Mouse (Mus musculus): ENCODE measurements around the gene Med12l.
"Not testable (repeated sequence)": the region's sequence is repeated elsewhere in the genome, so short reads cannot be mapped to it uniquely, and the experiment has no call there.

Med12l gene

DNA sequence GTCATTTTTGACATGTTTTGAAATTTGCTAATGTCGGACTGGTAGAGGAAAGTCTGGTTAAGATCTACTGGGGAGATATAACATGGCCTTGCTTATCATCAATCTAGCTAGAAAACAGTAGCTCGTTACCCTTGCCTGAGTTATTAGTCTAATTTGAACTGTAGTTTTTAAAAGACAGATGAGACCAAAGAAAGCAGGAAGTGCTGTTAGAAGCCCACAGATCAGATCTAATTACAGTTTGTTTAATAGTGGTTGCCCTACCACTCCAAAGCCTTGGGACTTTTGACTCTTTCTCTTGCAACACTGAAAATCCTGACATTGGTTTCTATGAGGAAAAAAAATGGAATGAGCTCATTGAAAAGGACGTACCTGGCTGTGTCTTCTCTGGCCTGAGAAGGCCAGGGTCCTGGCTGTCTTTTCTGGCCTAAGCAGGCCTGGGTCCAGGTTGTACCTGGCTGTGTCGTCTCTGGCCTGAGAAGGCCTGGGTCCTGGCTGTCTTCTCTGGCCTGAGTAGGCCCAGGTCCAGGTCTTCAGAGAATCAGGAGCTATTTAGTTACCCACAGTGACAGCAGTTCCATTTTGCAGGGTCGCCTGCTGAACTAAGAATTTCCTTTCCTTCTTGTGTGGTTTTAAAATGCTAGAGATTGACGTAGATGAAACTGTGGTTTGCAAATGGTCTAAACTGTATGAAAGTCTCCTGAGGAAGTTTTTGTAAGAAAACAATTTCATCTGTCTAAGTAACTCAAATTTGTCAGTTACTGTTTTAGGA, 95.8 kb downstream of the Med12l start, which contains the start of gene Gpr171:
Gene Gpr171, minus strand, starts transcription at position 604 of the 769 bp plus-strand sequence.
- DNase-seq (ENCODE audit: low read depth): no peak

DNA sequence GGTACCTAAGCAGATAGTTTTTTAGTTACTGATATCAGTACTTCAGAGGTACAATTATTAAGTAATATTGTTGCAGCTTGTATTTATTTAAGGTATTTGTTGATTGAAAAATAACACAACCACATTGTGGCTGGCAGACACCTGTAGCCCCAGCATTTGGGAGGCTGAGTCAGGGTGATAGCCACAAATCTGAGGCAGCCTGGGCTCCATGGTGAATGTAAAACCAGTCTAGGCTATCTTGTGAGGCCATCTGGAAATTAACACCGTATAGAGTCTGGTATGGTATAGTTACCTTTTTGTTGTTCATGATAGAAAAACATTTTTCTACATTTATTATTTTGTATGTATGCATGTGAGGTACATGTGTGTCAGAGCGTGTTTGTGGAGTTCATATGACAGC, 96.5 kb downstream of the Med12l start:
- no peak for DNase-seq (ENCODE audit: low read depth)

DNA sequence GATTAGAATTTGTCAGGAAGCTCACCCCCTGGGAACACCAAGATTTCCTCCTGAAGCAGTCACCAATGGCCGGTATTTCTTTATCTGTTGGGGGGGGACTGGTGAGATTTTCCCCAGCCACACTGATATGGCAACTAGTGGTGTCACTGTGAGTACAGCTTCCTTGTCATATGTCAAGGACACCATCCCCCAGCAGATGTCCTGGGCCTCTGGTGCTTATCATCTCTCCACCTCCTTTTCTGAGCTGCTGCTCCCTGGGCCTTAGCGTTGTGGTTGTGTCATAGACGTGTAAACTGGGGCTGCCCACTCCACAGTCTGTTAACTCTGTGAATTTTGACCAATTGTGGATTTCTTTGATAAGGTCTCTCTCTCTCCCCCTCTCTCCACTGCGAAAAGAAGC, 98.8 kb downstream of the Med12l start:
- DNase-seq (ENCODE audit: low read depth): no peak

DNA sequence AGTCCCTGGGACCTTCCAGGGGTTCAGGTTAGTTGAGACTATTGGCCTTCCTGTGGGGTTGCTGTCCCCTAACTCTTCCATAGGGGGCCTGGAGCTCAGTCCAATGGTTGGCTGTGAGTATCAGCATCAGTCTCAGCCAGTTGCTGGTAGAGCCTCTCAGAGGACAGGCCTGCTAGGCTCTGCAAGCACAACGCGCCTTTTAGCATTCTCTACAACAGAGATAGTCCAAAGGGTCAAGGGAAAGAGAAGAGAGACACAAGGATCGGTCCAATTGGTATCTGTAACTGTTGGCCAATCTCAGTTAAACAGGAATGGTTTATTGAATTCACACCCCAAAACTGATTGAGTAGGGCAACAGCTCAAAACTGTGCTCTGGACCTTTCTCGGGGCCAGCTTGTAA, 101.8 kb downstream of the Med12l start:
- no peak for DNase-seq (ENCODE audit: low read depth)

DNA sequence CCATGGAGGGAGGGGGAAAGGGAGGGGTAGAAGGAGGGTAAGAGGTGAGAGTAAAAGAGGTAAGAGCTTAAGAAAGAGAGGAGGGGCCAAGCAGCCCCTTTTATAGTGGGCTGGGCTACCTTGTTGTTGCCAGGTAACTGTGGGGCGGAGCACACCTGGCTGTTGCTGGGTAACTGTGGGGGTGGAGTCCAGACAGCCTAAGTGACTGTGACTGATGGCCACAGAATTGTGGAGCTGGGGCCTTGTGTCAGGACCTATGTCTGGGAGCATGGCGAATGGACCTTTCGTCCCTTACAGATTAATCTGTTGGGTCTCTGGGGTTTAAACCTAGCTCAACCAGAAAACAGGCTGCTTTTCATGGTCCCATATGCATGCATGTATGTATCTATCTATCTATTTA, 104.2 kb downstream of the Med12l start:
- not testable (repeated sequence) for DNase-seq (ENCODE audit: low read depth)

DNA sequence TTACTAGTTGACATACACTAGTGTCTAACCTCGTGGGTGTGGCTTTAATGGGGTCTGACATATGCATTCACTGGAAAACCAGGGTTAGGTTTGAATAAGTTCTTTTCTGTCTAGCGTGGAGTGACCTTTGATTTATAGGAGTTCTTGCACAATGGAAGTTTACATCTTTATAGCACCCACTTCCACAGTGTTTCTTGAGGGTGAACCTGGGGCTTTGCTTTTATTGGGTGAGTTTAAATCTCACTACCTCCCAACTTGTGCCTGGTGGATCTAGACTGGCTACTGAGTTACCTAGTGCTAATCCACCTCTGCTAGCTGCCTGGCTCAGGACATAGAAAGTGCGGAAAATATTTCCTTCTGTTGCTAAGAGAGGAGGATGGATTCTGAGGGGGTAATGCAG, 106.3 kb downstream of the Med12l start:
- DNase-seq (ENCODE audit: low read depth): no peak

DNA sequence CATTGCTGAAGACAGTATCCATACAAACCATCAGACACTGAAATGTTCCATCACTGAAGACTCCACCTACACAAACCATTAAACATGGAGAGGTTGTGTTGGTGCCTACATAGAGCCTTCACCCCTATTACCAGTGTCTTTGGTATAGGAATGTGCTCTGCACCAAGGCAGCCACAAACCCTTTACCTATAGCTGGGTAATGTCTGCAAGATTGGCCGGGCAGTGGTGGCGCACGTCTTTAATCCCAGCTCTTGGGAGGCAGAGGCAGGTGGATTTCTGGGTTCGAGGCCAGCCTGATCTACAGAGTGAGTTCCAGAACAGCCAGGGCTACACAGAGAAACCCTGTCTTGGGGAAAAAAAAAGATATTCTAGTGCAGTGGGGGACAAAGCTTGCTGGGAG, 107.7 kb downstream of the Med12l start:
- DNase-seq (ENCODE audit: low read depth): not testable (repeated sequence)

DNA sequence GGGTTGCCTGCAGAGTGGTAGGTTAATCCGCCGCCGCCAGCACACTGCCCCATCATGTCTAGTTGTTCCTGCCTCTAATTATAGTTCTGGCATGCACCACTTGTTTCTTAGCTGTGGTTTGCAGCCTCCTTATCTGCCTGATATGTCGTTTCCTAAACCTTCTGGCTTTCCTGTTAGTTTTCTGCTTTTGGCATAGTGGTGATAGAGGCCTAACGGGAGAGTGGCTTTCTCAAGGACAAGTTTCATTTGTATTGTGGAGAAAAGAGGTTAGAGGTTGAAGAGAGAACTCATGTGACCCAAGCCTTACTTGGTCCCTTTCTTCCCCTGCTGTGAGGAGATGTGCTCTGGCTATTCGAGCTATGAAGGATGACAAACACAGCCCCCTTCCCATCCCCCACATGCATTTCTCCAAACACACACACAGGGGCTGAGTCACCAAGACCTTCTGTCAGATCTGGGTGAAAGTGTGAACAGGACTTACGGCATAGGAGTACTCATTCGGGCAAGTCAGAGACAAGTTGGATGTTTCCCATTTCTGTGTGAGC, 108.4 kb downstream of the Med12l start:
- DNase-seq (ENCODE audit: low read depth): peak; percentile 66

DNA sequence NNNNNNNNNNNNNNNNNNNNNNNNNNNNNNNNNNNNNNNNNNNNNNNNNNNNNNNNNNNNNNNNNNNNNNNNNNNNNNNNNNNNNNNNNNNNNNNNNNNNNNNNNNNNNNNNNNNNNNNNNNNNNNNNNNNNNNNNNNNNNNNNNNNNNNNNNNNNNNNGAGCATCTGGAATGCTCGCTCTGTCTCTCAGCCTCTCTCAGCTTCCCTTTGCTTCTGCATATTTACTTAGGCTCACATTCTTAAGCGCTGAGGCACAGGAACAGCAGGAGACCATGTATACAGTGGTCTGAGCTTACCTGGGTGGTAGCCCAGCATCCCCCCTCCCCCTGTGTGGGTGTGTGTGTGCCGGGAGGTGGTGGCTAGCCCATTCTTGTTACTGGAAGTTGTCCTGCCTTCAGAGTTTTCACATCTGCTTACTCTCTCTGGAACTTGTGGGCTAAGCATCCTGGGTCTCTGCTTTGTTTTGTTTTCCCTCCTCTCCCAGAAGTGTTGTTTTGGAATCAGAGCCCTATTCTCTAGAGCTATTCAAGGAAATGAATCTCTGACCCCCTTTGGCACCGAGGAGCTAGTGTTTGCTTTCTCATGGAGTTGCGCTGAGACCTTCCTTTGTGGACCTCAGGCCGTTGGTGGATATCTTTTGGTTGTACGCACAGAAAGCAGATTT, 115.6 kb downstream of the Med12l start:
- no peak for DNase-seq (ENCODE audit: low read depth)

DNA sequence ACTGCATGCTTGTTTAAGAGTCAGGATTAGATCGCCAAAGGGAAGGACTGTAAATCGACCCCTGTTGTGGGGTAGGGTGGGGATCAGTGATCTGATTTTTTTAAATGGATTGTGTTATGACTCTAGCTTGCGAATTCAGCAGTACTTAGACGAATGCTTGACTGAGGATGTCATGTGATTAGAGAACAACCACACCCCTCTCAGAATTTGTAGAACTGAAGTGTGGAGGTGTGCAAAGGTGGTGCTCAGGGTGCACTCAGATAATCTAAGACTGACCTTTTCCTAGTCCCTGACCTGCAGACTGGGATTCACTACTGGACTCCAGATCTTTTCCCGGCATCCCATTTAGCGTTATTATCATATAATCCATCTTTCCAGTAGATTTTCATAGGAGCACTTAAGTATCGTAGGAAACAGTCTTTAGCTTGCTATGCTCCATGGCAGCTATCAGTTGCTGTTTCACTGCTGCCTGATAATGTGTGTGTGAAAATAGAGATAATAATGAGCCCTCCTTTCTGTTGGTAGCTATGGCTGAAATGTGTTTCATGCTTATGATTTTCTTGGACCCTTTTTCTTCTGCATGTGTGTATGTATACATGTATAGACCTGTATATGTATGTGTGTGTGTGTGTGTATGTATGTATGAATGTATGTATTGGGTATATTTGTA, 116.3 kb downstream of the Med12l start:
- DNase-seq (ENCODE audit: low read depth): no peak

DNA sequence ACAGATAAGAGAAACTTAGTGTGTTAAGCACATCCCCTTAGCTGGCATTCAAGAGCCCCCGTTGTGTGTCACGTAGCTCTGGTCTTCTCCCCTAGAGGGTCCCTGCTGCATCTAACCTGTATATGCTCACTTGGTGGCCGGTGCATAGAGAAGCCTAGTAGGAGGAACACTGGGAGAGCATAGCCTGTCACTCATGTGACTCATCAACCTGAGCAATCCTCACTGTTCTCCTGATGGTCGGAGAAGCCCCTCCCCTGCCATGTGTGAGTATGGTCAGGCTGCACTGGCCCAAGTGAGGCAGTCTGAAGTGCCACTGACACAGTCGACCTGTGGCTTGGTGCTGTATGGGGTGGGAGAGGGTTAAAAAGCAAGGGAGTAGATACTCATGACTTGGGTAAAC, 119.4 kb downstream of the Med12l start:
- no peak for DNase-seq (ENCODE audit: low read depth)

DNA sequence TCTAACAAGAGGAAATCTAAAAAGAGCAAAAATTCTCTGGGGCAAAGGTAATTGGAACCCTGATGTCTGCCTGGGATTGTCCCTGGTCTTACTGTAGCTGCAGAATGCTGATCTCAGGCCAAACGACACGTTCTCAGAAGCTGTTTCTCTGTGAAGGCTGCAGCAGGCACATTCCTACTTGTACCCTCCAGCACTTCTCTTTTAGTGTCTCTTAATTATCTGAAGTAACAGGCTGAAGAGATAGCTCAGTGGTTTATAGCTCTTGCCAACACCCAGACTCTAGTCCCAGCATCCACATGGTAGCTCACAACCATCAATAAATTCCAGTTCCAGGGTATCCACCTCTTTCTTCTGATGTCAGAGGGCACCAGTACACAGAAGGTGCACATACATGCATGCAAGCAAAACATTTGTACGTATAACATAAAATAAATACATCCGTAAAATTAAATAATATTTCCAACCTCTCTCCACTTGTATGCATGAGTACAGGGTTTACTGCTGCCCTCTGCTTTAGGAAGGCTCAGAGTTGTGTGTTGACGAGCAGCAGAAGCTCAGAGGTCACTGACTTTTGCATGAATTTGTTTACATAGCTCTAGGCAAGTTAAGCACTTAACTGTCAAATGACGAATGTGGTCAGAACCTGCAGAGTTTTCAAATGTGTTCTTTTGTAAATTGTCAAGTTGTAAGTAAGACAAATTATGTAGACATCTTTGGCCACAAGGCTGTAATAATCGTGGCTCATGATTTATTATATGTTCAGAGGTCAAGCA, 120.3 kb downstream of the Med12l start:
- DNase-seq (ENCODE audit: low read depth): no peak

DNA sequence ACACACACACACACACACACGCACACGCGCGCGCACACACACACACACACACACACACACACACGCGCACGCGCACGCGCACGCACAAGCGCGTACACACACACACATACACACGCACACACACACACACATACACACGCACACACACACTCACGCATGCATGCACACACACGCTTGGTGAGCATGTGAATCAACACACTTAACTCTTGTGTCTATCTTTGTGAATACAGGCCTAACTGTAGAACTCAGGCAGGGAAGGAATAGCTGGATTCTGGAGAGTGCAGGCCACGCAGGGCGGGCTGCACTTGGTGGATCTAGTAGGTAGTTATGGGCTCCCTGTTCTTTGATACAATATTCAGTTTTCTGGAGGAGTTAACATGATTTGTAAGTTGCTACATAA, 123.1 kb downstream of the Med12l start:
- no peak for DNase-seq (ENCODE audit: low read depth)

DNA sequence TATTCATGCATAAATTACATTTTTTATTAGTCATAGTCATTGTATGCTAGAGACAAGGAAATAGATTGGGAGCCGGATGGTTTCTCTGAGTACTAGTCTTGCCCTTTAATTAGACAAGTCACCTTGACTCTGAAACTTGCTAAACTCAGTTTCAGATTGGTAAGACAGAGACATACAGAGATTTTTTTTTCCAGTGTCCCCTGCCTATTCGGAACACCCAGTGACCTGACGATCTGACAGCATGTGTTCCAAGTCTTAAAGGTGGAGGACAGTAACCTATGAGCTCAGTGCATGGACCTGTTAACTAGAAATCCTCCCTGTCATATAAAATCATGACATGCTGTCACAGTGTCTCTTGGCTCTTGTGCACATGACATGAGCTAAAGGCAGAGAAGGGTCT, 123.9 kb downstream of the Med12l start:
- DNase-seq (ENCODE audit: low read depth): no peak

DNA sequence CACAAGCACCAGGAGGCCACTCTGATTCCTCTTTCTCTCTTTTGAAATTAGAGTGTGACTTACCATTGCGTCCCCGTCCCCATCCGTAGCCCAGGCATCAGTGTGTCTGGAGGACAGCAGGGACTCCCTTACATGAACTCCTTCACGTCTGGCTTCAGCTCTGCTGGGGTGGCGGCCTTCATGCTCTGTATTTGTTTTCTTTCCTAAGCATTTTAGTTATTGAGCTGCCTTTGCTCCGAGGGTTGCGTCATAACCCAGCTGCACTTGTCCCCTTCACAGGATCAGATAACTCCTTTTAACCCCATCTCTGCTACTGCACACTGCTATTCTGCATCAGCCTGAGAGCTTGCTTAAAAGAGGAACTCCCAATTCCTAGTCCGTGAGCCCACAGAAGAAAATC, 124.8 kb downstream of the Med12l start:
- DNase-seq (ENCODE audit: low read depth): no peak

DNA sequence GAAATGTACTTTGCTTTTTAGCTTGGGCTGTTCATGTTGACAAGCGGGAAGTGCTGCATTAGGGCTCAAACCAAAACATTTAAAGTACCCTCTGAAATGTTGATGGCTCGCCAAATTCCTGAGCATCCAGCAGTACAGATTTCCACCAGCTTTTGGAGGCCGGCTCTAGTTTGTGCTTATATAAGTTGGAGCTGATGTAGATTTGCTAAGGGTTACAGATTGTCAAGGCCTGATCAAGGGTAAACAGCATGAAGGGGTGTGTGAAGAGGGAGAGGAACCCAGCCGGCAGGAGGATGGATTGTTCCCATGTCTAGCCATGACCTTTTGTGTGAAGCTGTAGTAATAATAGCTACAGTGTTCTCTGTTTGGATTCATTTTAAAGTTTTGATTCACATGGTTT, 125.5 kb downstream of the Med12l start:
- no peak for DNase-seq (ENCODE audit: low read depth)

DNA sequence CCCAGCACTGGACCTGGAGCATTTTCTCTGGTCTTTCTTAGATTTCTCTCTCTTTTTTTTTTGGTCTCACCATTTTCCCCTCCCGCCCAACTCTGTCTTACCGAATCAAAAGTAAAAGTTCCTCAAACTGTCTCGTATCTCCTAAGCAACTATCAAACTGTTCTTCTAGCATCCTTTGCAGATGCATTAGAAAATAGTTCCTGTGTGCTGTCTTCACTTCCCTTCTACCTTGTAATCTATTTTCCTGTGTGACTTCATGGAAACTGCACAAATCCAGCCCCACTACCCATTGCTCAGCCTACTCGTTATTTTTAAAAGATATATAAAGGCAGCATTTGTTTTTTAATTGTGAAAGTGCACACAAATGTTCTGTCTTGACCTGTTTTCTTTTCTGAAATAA, 126.3 kb downstream of the Med12l start:
- DNase-seq (ENCODE audit: low read depth): no peak

DNA sequence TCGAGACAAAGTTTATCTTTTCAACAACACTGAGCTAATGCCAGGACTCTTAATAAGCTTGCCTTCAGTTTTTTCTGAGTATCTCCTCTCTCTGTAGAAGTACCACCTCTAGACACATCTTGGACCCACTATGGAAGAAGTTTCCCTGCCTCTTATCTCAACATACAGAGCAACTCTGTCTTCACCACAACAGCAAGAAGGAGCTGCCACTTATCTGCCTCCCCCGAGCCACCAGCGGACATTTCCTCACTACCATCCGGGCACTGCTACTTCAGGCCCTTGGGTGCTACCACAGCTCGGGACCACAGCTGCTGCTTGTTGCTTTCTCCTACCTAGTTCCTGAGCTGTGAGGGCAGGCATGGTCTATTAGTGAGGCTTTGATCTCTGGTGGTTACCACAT, 127.6 kb downstream of the Med12l start:
- DNase-seq (ENCODE audit: low read depth): no peak

DNA sequence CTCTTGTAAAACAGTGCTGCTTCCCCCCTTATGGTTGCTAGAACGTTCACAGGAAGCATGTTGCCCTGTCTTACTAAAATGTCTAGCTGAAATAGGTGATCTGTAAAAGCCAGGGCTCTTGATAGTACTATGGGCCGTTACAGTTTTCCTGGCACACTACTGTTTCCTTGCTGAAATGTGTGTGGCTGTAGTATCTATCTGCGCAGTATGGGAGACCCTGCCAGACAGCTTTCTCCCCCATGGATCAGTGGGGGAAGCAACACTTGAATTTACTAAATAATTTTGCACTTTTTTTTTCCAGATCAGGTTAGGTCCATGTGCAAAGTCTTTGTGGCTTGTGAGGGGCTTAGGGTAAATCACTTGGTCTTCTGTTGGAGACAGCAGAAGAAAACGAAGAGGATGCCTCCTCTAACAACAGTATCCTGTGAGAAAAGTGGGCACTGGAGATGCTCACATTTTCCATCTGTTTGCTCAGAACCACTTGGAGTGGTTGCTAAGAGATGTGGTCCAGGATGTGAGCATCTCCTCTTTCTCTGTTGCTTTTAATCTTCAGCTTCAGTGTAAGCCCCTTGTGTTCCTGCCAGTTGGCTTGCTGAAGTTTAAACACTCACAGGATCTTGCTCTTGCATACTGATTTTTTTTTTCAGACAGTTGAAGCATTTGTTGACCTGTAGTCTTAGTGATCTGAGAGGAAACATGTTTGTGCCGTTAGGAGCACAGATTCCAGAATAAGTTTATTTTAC, 130.5 kb downstream of the Med12l start:
- DNase-seq (ENCODE audit: low read depth): no peak

DNA sequence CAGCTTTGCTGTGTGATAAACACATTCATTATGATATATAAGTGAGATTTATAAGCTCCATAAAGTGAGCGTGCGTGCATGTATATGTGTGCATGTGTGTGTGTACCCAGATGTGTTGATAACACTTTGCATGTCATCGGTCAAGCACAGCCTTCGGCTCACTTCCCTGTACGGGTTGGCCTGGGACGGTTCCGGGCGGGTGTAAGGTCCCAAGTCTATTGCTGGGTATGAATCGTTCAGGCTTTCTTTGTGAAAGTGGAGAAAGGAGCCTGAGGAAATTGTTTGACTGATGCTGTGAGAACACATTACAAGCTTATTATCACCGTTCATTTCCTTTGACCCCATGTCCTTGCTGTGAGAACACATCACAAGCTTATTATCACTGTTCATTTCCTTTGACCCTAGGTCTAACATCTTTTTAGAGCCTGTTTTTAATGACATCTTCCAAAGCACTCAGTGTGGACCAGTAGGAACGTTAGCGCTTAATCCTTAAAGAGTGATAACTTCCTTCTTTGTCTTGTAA, 133.4 kb downstream of the Med12l start:
- no peak for DNase-seq (ENCODE audit: low read depth)

DNA sequence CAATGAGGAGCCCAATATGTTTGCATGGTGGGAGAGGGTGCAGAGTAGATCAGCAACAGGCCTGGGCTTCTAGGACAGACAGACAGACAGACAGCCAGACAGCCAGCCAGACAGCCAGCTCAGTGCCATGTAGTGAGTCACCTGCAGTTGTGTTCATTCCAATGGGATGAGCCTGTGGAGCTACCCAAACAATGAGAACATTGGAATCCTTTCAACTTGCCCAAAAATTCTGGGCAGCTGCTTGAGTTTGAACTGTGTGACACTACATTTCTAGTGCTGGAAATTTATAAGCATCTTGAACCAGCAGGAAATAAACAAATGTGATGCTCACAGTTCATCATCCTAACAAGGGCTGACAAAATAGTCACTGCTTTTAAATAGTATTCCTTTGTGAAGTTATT, 134.0 kb downstream of the Med12l start:
- DNase-seq (ENCODE audit: low read depth): no peak

Measured in c-Kit-positive CD71-negative TER-119-negative erythroid progenitor cells, embryonic 14.5 days (primary cell).